Mouse (Mus musculus) c-Kit-positive CD71-negative TER-119-negative erythroid progenitor cells, embryonic 14.5 days (primary cell): ENCODE measurements around the gene Tmem259.

Experiments used
- DNase-seq: peaks from one replicate; pipeline ENCODE4 v3.0.0-alpha.2; 2013; ENCODE audit warnings: low read depth

Gene Tmem259

DNA sequence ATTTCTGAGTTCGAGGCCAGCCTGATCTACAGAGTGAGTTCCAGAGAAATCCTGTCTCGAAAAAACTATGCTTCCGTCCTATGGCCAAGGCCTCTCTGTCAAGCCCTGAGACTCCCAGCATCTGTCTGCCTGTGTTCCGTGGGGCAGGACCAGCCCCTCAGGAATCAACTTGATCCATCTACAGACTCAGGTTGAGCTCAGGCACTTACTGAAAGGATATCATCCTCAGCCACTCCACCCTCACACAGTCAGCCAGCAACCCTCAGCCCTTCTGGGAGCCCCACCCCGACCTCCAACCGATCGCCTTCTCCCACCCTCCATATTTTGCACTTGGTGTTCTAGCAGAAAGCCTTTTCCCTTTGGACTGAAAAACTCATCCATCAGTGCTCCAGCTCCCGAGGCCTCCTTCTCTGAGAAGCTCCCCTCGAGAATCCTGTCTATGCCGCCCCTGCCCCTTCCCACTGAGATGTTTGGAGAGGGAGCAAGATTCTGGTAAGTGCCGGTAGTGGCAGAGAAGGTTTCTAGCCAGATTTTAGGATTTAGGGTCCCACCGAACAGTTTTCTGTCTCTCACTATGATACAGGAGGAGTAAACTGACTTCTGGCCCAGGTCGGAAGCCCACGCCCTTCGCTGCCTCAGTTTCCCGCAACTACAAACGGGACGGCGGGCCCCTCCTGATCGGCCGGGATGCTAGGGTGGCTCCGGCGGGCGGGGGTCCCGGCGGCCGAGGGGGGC, 3.8 kb upstream of the Tmem259 start:
- DNase-seq, result no peak

- DNase-seq, result peak; percentile 90
Measured at GRCm38 (mm10) chr10:79986963-79987362, 2.8 kb upstream of the Tmem259 start.

GRCm38 (mm10) chr10:79986232-79986878, 2.2 kb upstream of the Tmem259 start:
- no peak for DNase-seq

GRCm38 (mm10) chr10:79985334-79986231, 1.5 kb upstream of the Tmem259 start:
- no peak for DNase-seq

- DNase-seq, result peak; percentile 95
Measured at GRCm38 (mm10) chr10:79984871-79985270, 741 bp upstream of the Tmem259 start.

GRCm38 (mm10) chr10:79983670-79984069, 460 bp downstream of the Tmem259 start:
- no peak for DNase-seq

DNA sequence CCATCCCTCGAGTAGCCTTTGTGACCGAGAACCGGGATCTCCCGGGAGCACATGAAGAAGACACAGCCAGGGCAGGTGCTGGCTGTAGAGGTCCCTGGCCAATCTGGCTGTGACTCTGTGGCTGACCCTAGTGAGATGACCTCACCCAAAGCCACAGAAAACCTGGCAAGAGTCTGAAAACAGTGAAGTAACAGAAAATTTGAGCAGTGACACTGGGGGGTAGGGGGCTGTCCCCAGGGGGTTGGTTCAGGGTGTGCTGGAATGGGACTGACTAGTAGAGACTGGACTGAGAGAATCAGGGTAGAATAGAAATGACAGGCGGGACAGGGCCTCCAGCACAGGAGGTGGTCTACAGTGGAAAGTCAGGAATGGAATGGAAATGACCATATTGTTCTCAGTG, 925 bp downstream of the Tmem259 start:
- no peak for DNase-seq

DNA sequence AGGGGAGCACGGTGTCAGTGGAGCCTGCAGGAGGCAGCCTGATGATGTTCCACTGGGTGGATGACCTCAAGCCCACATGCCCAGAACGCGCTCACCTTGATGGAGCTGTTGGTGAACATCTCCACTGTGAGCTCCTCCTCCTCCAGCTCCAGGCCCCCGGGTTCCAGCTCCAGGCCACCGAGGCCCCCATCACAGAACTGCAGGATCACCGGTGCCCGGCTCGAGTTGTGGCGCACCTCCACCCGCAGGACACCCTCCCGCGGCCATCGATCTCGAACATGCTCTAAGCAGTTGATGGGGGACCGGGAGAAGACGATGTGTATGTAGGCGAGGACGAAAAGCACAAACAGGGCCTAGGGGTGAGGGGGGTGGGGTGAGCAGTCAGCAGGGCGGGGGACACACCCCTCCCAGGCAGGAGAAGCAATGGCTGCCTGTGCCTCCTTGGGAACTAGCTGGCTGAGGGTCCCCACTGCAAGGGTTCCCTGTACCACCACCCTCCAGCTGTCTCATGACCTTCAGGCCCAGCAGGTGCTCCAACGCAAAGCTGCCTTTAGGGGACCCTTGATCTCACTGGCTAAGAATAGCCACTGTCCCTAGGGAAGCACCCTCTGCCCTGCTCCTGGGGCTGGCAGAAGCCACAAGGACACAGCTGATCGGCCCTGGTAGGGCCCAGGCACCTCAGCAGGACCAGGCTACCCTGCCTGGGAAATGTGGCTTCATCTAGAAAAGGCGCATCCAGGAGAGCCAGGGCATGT, 4.6 kb downstream of the Tmem259 start:
- no peak for DNase-seq

DNA sequence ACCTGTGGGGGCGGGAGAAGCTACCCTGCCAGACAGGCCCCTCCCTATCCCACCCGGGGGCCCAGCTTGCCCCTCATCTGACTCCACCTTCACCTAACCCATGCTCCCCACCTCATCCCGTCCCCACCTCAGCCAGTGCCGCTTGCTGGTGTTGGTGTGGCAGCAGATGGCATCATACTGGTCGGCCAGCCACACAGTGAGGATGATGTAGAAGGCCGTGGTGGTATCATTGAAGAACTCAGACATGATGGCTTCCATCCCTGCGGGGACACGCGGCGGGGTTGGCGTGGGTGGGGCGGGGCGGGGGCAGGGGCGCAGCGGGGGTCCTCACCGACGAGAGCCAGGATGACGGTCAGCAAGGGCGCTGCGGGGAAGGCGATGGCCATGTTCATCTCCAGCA, 6.1 kb downstream of the Tmem259 start:
- DNase-seq, result no peak

GRCm38 (mm10) chr10:79977324-79977723, 6.8 kb downstream of the Tmem259 start:
- DNase-seq, result no peak

GRCm38 (mm10) chr10:79976722-79977107, 7.4 kb downstream of the Tmem259 start:
- no peak for DNase-seq

DNA sequence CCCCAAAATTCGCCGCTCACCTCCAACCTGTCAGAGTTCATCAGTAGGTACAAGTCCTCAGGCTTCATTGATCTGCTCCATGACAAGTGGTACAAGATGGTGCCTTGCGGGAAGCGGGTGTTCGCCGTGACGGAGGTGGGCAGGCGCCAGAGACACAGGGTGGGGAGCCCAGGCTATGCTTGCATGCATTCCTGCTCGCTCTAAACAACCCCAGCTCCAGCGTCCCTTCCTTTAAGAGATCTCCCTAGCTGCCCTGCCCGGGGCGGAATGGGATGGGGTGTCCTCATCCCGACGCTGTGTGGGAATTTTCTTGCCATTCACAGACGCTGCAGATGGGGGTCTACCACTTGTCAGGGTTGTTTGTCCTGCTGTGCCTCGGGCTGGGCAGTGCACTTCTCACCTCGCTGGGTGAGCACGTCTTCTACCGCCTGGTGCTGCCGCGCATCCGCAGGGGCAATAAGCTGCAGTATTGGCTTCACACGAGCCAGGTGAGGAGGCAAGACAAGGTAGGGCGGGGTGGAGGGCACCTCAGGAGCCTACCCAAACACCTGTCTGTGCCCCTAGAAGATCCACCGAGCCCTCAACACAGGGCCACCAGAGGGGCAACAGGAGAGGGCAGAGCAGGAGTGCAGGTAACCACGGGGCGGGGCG, 7.9 kb downstream of the Tmem259 start:
- DNase-seq, result no peak

DNA sequence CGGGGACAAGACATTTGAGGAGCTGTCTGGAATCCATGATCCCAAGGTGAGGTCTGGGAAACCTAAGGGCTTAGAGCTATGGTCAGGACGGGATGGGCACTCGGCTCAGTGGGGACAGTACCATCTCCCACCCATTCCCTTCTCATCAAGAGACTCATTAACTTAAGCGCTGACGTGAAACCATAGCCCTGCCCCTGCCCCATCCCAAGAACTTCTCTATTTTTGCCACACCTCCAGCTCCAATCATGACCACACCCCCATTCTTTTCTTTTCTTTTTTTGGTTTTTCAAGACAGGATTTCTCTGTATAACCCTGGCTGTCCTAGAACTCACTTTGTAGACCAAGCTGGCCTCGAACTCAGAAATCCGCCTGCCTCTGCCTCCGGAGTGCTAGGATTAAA, 9.5 kb downstream of the Tmem259 start:
- no peak for DNase-seq

GRCm38 (mm10) chr10:79974087-79974486, 10.0 kb downstream of the Tmem259 start:
- DNase-seq, result no peak

DNA sequence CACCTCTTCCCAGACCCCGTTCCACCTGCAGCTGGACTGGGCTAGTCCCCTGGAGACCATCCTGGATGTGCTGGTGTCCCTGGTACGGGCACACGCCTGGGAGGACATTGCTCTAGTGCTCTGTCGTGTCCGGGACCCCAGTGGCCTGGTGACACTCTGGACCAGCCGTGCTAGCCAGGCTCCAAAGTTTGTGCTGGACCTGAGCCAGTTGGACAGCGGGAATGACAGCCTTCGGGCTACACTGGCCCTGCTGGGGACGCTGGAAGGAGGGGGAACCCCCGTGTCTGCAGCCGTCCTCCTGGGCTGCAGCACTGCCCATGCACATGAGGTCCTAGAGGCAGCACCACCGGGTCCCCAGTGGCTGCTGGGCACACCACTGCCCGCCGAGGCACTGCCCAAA, 11.3 kb downstream of the Tmem259 start:
- DNase-seq, result no peak

DNA sequence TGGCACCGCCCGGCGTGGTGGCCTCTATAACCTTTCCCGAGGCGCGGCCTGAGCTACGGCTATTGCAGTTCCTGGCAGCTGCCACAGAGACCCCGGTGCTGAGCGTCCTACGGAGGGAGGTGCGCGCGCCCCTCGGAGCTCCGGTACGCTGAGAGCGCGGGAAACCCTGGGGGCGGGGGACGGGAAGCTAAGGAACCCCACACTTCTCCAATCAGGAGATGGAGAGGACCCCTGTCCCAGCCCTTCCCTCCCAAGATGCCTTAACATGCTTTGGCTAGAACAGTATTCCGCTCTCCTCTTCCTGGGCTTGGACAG, 13.0 kb downstream of the Tmem259 start:
- no peak for DNase-seq

DNA sequence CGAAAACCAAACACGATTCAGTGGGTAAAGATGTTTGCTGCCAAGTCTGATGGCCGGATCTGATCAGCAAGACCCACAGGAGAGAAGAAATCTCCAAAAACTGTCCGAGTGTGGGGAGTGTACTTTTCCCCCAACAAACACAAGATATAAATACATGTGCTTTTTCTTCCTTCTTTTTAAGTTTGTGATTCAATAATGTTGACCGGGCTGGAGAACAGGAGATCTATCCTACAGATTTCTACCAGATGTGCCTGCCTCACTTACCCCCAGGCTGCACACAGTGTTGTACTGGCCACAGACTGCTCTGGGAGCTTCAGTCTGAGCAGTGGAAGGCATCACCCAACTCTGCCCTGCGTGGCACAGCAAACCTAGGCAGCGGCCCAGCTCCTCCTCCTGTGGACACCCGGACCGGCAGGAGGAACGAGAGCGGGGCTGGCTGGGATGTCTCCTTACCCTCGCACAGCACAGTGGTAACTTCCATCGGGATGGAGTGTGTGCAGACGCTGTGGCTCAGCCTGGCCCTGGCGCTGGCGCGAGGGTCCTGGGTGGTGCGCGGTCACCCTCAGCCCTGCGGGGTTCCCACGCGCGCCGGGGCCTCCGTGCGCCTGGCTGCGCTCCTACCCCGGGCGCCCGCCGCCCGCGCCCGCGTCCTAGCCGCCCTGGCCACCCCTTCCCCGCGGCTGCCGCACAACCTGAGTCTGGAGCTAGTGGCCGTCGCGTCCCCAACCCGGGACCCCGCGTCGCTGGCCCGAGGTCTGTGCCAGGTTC, 13.5 kb downstream of the Tmem259 start, which contains the start of gene Grin3b:
TSS of gene Grin3b (plus strand) at position 301 of the 768 bp plus-strand sequence.
- DNase-seq, result no peak

- no peak for DNase-seq
Measured at GRCm38 (mm10) chr10:79969124-79969568, 15.0 kb downstream of the Tmem259 start.

DNA sequence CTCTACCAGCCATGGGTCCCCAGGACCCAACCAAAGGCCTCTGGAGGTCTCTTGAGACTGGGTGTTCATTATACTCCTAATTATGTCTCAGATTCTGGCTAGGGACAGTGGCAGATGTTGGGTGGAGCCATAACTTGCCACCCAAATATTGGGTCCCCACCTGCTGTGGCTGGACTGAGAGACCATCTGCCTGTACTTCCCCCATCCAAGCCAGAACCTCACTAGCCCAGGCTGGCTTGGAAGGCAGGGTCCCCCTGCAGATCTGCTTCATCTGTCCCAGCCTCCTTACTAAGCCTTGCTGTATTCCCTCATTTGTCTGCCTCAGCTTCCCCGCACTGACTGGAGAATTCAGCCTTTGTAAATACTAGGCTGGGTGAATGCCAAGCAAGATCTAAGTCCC, 15.9 kb downstream of the Tmem259 start:
- no peak for DNase-seq

DNA sequence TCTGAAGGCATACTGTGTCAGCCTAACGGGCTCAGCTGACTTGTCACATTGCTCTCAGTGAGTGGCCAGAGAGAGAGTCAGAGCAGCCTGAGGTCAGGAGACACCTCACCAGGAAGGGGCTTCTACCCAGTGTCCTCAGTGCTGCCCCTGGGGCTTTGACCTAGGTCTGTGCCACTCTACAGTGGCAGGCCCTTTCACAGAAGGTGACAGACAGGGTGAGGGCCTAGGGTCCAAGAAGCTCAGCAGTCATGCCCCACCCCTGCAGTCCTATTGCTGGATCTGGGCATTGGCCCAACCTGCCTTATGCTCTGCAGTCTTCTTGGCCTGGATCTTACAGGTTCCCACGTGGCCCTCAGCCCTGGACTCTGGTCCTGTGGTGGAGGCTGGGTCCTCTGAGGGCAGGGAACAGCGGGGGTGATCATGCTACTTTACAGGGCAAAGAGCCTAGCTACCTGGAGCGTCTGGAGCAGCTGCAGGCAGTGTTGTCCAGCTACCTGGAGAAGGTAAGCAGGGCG, 17.2 kb downstream of the Tmem259 start:
- no peak for DNase-seq

- no peak for DNase-seq
Measured at GRCm38 (mm10) chr10:79965325-79965724, 18.8 kb downstream of the Tmem259 start.
